Mouse (Mus musculus): ENCODE results near the gene Itch. TPM values are rescaled to one million over a fixed set of nuclear protein-coding genes. Genes with fewer than 3 reads are reported as not detected.
A peak's percentile ranks its signal among the peaks of the same experiment; 100 is the strongest.
"Not testable (repeated sequence)": the region's sequence is repeated elsewhere in the genome, so short reads cannot be mapped to it uniquely, and the experiment has no call there.

Itch gene
- total RNA-seq, 2 experiments from 2014 or later, result 45.2 to 48.1 TPM

DNA sequence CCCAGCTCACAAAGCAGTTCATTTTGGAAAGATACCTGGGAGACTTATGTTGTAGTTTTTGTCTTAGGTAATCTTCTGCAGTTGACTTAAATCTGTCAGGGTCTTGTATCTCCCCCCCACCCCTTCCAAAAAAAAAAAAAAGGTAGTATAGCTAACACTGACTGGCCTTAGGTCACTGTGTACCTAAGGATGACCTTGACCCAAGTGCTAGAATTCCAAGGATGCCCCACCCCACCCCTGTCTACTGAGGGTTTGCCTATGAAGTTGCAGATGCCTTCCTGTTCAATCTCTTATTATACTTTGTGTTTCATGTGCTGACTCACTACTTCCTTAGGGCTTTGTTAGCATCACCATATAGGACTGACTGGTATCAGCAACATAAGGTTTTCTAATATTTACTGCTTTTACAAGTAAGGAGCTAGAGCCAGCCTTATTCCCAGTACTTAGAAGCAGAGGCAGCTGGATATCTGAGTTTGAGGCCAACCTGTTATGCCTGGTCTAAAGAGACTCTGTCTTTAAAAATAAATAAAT lies 8.8 kb downstream of the Itch start:
- DNase-seq, result no peak

DNA sequence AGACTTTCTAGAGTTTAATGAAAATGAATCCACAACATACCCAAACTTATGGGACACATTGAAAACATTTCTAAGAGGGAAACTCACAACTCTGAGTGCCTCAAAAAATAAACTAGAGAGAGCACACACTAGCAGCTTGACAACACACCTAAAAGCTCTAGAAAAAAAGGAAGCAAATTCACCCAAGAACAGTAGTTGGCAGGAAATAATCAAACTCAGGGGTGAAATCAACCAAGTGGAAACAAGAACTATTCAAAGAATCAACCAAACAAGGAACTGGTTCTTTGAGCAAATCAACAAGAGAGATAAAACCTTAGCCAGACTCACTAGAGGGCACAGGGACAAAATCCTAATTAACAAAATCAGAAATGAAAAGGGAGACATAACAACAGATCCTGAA lies 16.0 kb downstream of the Itch start:
- DNase-seq, result not testable (repeated sequence)

DNA sequence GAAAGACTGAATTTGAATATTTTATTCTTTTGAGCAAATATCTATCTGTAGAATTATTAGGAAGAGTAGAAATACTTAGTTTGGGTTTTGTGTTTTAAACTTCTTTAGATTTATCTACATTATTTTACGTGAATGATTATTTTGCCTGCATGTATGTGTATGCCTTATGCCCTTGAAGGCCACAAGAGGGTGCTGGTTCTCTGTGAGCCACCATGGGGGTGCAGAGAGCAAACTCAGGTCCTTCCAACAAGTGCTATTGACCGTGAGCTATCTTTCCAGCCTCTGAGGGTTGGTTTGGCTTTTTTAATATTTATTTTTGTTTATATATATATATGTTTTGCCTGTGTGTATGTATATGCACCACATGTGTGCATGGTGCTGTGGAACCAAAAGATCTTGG lies 74.1 kb downstream of the Itch start:
- peak; percentile 31 for DNase-seq

DNA sequence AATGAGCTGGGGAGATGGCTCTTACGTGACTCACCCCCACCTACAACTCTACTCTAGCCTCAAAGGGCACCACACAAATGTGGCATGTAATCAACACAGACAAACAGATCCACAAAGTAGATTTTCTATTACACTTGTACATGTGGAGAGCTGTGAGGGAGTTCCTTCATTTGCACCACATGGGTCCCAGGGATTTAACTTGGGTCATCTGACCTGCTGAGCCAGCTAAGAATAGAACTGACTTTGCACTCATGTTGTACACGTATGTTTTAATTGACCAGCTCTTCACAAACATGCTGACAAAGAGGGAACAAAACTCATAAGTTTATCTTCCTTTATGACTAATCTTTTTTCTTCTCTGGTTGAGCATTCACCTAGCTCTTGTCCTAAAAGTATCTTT lies 89.8 kb downstream of the Itch start:
- no peak for DNase-seq

DNA sequence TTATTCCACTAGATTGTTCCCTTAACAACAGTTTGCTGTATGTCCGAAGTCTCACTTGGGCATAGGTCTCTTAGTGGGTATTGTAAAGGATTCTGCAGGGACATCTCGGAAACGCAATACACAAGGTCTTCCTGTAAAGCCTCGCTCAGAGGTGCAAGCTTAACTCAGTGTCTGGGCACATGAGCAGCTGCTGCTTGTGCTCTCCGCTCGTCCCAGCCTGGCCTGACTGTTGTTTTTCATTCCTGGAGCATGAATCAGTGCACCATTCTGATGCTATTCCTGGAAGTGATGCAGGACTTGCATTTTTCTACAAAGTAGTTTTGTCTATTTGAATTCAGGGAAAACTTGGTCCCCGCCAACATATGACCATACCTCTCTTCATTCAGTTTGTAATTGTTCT lies 91.4 kb downstream of the Itch start:
- DNase-seq, result no peak

DNA sequence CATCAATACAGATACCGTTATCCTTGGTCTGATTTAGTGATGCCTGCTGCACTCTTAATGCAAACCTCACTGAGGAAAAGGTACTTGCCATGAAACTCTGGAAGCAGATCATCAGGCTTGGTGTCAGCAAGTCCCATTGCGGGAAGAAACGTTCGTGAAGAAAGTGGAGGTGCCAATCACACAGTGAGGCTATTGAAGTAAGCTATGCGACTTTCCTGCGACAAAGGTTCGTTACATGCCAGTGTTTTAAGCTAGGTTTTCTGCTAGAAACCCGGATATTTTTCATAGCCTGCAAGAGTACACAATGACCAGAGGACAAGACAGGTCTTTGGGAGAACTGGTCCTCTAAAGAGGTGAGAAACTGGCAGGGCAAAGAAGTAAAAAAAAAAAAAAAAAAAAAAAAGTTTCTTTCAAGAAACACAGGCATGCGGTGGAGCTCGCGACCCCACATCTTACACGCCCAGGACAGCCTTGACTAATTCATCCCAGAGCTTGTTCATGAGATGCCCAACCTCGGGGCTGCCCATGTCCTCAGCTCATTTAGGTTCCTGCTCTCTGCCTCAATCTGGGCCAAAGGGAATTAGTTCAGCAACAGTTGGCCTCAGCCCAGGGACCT lies 102.5 kb downstream of the Itch start:
- no peak for DNase-seq

DNA sequence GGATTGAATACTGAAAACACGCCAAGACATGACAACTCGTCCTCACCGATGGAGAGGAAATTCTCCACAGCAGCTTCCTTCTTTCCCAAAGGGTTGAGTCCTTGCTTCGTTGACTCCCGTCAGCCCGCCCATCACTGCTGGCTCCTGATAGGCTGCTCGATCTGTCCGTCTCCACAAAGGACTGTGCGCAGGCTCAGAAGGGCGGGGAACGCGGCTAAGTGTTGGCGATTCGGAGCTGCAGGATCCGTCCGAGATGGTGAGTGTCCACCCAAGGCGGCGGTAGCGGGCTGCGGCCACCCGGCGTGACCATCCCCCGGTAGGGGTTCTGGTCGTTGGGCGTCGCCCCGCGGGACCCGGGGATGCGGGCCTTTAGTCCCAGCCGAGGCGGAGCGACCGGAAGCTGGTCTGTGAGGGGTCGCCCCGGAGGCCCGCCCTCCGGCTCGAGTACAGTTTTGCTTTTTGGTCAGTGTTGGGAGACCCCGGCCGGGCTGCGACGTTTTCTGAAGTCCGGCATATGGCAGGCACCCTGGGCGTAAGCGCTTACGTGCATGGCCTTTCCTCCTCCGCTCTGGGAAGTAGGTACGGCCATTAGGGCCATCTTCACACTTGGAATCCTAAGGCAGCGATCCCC lies 103.2 kb downstream of the Itch start, which contains the start of gene Dynlrb1:
TSS of gene Dynlrb1 (plus strand) at position 172 of the 631 bp plus-strand sequence.
- peak; percentile 99 for DNase-seq

GRCm38 (mm10) chr2:155237276-155237675 lies 104.0 kb downstream of the Itch start:
- peak; percentile 35 for DNase-seq

GRCm38 (mm10) chr2:155240915-155241314 lies 107.6 kb downstream of the Itch start:
- DNase-seq, result peak; percentile 79

DNA sequence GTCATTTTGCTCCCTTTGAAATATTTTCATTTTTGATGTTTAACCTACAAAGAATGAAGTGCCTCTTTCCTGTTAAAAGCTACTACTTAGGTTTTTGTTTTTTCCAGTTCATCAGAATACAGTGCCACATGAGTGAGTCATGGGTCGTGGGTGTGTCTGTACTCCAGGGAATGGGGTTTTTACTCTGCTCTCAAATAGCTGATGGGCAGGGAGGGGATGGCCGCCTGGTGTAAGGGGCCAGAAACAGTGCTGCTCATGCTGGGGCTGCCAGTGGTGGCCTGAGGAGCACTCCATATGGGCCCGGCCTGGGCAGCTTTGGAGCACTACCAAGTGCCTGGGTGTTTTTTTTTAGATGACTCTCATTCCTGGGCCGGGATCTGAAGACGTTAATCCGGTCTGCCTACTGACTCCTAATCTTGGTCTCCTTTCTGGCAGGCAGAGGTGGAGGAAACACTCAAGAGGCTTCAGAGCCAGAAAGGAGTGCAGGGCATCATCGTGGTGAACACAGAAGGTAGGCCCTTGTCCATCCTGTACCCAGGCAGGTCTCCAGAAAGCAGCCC lies 109.1 kb downstream of the Itch start:
- DNase-seq, result peak; percentile 40

DNA sequence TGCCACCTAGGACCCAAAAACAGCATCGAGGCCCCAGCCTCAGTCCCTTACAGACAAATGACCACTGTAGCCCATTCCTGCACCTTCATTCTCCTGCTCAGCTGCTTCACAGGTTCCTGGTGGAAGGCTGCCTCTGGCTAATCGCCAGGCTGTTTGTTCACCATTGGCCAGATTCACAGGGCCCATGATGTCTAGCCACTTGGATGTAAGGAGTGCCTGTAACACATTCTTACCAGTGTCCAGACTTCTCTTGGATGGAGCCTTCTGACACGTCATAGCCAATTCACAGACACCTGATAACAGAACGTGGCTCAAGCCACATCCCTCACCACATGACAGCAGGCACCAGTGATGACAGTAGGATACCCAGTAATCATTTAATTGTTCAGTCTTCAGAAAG lies 112.9 kb downstream of the Itch start:
- peak; percentile 35 for DNase-seq

DNA sequence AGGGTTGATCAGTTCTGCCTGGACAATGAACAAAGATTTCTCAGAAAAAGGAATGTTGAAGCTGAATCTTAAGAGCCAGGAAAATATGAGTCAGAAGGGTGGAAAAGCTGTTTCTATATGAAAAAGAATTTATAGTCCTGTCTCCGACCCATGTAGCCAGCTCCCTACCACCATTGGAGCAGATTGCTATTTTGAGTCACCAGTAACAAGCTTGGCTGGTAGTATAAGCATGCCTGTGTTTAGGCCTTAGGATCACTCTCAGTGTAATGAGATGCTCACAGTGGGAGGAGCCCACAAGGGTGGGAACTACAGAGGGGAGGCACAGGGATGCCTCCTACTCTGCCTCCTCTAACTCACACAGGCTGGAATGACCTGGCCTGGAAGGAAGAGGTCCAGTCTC lies 114.9 kb downstream of the Itch start:
- DNase-seq, result no peak

DNA sequence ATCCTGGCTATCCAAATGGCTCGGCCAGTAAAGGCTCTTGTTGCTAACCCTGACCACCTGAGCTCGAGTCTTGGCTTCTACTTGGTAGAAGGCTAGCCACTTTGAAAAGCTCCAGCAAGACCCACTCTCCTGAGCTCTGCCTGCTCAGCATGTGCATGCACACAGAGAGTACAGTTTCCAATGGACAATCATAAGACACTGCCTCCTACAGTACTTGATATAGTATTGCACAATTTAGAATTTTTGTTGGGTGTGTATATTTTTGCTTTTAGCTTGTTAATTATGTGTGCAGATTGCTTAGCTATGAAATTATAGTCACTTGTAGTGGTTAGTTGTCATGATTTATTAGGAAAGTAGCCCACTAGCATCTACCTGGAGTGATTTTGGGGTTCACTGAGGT lies 115.4 kb downstream of the Itch start:
- DNase-seq, result no peak

- no peak for DNase-seq
These were observed 116.3 kb downstream of the Itch start for GRCm38 (mm10) chr2:155249588-155249987.

DNA sequence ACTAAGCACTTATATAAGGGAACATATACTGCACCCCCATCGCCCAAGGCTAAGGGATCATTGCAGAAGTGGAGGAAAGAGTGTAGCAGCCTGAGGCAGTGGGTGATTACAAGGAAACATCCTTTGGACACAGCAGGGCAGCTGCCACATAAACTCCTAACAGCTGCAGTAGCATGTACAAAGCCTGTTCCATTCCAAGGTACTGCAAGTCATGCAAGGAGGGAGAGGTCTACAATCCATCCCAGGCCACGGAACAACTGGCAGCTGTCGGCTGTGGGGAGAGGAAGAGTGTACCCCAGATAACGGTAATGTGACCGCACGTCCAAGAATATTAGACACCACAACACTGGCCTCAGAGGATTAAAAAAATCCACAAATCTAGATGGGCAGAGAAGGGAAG lies 132.2 kb downstream of the Itch start:
- no peak for DNase-seq

- DNase-seq, result no peak
These were observed 133.6 kb downstream of the Itch start for GRCm38 (mm10) chr2:155266896-155267295.

DNA sequence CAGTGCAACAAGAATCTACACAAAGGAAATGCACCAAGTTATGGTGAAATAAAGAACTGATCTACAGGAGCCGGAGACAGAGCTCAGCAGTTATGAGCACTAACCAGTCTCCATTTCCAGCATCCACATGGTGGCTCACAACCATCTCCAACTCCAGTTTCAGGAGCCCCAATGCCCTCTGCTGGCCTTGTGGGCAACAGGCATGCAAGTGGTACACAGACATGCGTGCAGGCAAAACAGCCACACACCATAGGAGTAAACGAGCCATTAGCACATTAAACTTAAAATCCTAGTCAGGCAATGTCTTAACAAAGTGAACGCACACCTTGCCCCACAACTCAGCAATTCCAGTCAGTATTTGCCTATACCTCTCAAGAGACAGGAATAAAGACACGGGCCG lies 138.6 kb downstream of the Itch start:
- DNase-seq, result no peak

GRCm38 (mm10) chr2:155272396-155273170 lies 139.3 kb downstream of the Itch start:
- DNase-seq, result no peak

- DNase-seq, result no peak
These were observed 140.3 kb downstream of the Itch start for GRCm38 (mm10) chr2:155273603-155274002.

DNA sequence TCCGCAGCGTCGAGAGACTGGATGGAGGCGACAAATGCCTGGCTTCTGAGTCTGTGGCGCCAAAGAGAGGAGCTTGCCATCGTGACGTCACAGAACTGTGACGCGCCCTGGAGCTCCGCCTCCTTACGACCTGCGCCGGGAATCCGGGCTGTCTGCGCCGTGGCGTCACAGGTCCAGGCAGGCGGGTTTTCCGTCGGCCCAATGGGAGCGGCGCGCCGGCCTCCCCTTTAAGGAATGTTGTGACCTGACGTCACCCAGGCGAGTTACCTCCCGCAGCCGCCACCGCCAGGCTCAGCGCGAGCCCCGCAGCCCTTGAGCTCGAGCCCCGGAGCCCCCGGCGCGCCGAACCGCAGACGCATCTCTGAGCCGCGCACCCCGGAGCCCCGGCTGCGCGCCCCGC lies 142.9 kb downstream of the Itch start, which contains the start of gene Map1lc3a:
TSS of gene Map1lc3a (plus strand) at position 103 of the 400 bp plus-strand sequence.
- peak; percentile 98 for DNase-seq

All from adrenal gland, postnatal 10 days (tissue).